Mouse (Mus musculus): ENCODE measurements at regions not wholly inside any gene's neighbourhood (a gene's known extent, or its start where the extent isn't known, plus 50 kb on each side); places are given as distances from the start of the nearest gene placed in this dataset.

GRCm38 (mm10) chr7:37230641-37231347, 532.9 kb downstream of the Tshz3 start:
- DNase-seq (ENCODE audit: low spot score in 2 of 2): no peak

DNA sequence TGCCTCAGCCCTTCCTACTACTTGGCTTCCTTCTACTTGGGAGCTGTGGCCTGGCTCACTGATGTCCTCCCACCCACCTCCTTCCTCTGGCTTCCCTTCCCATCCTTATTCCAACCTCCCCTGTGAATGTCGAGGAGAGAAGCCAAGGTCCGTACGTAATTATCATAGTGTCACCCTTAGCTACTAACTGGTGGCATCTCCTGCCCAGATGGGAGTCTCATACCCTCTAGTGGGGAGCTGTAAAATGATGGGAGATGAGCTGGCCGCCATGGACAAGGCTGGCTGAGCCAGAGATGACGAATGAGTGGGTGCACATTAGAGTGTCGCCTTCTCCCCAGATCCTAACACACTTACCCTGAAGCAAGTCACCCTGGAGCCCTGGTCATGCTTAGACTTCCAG, 532.6 kb downstream of the Zfp536 start:
- DNase-seq (ENCODE audit: low spot score in 2 of 2): no peak

GRCm38 (mm10) chr7:37241781-37242180, 531.7 kb downstream of the Zfp536 start:
- no peak for DNase-seq (ENCODE audit: low spot score in 2 of 2)

DNA sequence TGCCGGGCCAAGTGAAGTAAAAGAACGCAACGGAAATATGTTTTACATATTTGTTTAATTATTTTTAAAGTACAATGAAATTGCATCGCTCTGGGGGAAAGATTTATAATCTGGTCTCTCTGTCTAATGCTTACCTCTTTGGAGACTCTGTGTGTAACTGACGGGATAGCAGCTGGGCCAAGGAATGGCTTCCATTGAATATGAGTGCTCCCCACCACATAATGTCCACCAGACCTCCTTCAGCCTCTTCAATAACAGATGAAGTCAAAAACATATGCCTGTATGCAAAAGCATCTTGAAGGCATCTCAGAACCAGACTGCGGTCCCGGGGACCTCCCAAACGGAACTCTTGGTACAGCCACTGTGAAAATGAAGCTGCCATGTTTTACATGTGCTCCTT, 531.0 kb downstream of the Zfp536 start:
- DNase-seq (ENCODE audit: low spot score in 2 of 2): no peak

GRCm38 (mm10) chr7:37246156-37246555, 527.3 kb downstream of the Zfp536 start:
- no peak for DNase-seq (ENCODE audit: low spot score in 2 of 2)

DNA sequence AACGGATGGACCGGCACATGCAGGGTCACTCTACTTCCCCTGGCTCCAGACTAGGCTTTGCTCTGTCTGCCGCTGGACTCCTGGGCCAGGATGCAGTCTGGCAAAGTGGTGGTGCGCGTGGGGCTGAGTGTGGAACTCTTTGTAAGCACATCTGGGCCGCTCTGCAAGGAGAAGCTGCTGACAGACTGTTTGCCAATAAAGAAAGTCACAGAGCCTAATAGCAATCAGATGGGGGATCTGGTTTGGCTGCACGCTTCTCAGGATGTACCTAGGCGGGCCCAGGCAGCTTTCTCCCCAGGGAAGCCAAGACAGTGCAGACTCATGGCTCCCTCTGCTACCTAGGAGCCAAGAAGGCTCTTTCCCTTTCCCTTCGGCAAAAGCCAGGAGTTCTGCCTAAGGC, 519.0 kb downstream of the Zfp536 start:
- DNase-seq (ENCODE audit: low spot score in 2 of 2): peak in 1 of 2 experiments; percentile 2

- DNase-seq (ENCODE audit: low spot score in 2 of 2): no peak
Measured at GRCm38 (mm10) chr7:37255840-37256239, 517.6 kb downstream of the Zfp536 start.

- no peak for DNase-seq (ENCODE audit: low spot score in 2 of 2)
Measured at GRCm38 (mm10) chr7:37259293-37259692, 514.1 kb downstream of the Zfp536 start.

- no peak for DNase-seq (ENCODE audit: low spot score in 2 of 2)
Measured at GRCm38 (mm10) chr7:37262846-37263245, 510.6 kb downstream of the Zfp536 start.

DNA sequence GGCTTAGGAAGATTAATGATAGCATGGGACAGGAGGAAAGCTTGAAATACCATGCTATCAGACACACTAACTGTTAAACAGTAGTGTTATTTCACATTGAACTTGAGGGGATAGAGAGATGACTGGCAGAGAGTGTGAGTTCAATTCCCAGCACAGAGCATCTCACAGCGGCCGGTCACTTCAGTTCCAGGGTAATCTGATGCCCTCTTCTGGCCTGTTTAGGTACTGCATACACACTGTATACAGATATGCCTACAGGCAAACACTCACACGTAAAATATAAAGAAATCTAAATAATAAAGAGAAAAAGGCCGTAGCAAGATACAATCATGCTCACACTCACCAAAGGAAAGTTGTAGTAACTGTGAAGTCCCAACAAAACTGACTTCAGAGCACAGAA, 506.0 kb downstream of the Zfp536 start:
- DNase-seq (ENCODE audit: low spot score in 2 of 2): no peak

- DNase-seq (ENCODE audit: low spot score in 2 of 2): no peak
Measured at GRCm38 (mm10) chr7:37270841-37271240, 502.6 kb downstream of the Zfp536 start.

- DNase-seq (ENCODE audit: low spot score in 2 of 2): peak; percentile 36 to 41
Measured at GRCm38 (mm10) chr7:37290018-37290417, 483.4 kb downstream of the Zfp536 start.

DNA sequence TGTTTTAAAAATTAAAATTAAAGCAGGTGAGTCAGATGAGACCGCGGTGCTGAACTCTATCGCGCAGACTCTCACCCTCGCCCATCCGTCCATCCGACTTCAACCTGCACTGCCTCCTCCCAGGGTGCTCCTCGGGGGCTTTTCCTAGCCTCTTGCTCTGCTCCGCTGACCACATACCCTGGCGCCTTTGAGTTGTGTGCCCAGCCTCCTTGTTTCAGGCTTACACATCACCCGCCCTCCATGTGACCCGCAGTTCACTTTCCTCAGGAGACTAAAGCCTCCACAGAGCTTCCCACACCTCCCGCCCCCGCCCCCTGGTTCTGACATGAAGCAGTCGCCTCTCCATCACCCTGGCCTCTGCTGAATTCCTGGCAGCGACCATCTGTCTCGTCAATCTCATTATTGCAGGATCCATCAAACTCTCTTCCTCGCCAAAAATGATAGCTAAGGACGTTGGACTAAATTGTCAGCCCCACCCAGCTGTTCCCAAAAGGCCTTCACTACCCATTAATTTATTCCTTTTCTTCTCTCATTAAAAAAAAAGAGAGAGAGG, 482.9 kb downstream of the Zfp536 start:
- DNase-seq (ENCODE audit: low spot score in 2 of 2): peak in 1 of 2 experiments; percentile 4

- DNase-seq (ENCODE audit: low spot score in 2 of 2): peak; percentile 70 to 77
Measured at GRCm38 (mm10) chr7:37291726-37292125, 481.7 kb downstream of the Zfp536 start.

DNA sequence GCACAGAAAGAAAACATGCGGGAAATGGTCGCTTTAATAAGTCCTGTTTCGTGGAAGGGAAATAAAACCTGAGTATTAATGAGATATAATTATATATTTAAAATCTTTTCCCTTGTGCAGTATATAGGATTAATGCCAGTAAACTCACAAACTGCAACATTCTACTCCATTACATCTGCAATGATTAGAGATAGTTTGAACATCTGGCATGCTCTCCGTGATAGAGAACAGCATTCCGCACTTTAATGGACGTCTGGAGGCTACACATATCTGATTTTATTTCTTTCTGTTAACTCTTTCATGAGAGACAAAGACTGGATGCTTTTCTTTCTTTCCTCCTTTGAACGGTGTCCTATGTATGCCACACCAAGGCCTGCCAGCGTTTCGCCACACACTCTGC, 480.9 kb downstream of the Zfp536 start:
- DNase-seq (ENCODE audit: low spot score in 2 of 2): no peak

GRCm38 (mm10) chr7:37298888-37299287, 474.6 kb downstream of the Zfp536 start:
- no peak for DNase-seq (ENCODE audit: low spot score in 2 of 2)

DNA sequence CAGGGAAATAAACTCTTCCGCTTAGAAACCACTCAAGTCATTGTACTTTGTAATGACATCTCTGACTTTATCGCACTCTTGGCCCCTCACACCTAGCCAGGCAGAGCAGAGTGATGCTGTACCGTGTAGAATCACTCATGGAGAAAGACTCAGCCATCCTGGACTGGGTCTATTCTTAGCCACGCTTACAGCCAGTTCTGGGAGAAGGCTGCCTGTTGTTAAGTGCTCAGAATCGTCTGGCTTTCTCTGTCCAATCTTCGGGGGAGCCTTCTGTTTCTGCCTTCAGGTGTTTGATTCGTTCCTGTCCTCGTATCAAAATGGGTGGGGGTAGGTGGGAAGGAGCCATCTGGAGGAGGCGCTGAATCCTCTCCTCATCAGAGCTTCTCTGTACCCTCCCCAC, 468.0 kb downstream of the Zfp536 start:
- DNase-seq (ENCODE audit: low spot score in 2 of 2): no peak

DNA sequence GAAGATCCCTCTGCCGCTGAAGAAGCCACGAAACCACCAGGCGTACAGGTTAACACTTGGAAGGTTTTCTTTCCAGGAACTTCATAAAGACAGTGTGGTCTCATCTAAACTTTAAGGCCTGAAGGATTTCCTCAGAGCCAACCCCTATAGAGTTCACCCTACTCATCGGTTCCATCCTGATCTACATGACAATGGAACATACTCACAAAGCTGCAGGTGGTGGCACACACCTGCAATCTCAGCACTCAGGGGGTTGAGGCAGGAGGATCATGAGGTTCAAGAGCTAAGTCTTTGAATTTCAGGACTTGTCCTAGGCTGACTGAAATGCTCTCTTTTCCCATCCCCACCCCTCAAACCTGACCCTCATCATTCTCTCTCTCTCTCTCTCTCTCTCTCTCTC, 466.2 kb downstream of the Zfp536 start:
- DNase-seq (ENCODE audit: low spot score in 2 of 2): no peak

- DNase-seq (ENCODE audit: low spot score in 2 of 2): no peak
Measured at GRCm38 (mm10) chr7:37324653-37325052, 448.8 kb downstream of the Zfp536 start.

- DNase-seq (ENCODE audit: low spot score in 2 of 2): no peak
Measured at GRCm38 (mm10) chr7:37333451-37333850, 440.0 kb downstream of the Zfp536 start.

DNA sequence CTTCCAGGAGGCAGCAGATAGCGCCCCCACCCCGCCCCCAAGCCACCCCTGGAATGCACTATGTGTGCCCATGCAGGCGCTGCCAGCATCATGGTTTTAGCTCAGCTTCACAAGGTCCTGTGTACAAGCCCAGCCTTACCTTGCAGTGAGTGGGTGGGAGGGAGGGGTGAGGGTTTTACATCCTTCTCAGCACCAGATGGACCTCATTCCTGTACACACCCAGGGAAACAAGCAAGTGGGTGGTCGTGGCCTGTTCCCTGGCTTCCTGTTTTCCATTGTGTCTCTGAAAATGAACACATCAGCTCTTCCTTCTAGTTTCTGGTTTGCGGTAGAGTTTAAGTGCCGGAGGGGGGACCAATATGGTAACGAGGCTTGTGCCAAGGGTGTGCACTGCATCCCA, 438.2 kb downstream of the Zfp536 start:
- DNase-seq (ENCODE audit: low spot score in 2 of 2): no peak

GRCm38 (mm10) chr7:37336171-37336850, 437.1 kb downstream of the Zfp536 start:
- DNase-seq (ENCODE audit: low spot score in 2 of 2): no peak

DNA sequence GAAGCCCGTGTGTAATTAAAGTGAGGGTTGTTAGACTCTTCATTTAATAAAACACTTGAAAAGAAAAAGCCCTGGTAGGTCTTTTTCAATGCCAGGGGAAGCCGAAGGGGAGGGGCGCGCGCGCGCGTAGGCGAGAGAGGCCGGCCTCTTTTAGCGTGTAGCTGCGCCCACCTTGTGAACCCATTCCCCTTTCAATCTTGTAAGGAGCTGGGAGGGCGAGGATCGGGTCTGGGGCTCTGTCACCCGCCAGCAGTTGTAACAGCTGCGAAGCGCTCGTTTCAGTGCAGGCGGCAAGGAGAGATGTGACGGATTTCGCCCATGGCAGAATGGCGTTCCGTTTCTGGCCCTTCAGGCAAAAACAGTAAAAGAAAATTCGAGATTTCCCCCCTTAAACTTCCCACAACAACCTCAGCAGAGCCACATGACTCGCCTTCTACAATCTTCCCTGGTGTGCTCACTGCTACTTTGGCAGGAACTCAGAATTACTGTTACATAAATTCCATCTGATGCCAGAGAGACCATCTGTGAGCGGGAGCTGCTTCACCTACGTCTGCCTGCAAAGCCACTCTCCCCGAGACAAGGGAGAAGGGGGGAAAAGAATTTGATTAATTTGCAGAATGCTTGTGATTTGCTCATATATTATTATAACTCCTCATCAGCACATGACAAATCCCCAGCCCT, 436.4 kb downstream of the Zfp536 start:
- peak; percentile 33 to 54 for DNase-seq (ENCODE audit: low spot score in 2 of 2)

All from heart, adult 9 months (tissue).